Mouse (Mus musculus) neural tube, embryonic 14.5 days (tissue): ENCODE data around the gene Olfr695. TPM values are rescaled to one million over a fixed set of nuclear protein-coding genes. Genes with fewer than 3 reads are reported as not detected.
"Not testable (repeated sequence)": the region's sequence is repeated elsewhere in the genome, so short reads cannot be mapped to it uniquely, and the experiment has no call there.

Source experiments
- ATAC-seq: fragments of 200-750 bp; cut with Nextera tagmentation; 2 replicates; pipeline ENCODE4 v1.8.0; 2017; ENCODE audit warnings: low read depth, mild to moderate bottlenecking, moderate TSS enrichment, moderate library complexity
- H3K27ac ChIP-seq: fragments of 300-500 bp; sonication (generic); 2 replicates; pipeline ENCODE4 v1.5.1; 2014; ENCODE audit warnings: low read depth, mild to moderate bottlenecking, control low read depth, low read length, moderate library complexity, mixed read lengths
- H3K27me3 ChIP-seq: fragments of 300-500 bp; sonication (generic); 2 replicates; pipeline ENCODE4 v1.6.1; 2014; ENCODE audit warnings: low read length; ENCODE audit not compliant: control insufficient read depth, insufficient read depth
- H3K36me3 ChIP-seq: fragments of 300-500 bp; sonication (generic); 2 replicates; pipeline ENCODE4 v1.6.1; 2014; ENCODE audit warnings: low read length, mixed read lengths; ENCODE audit not compliant: control insufficient read depth, insufficient read depth
- H3K4me1 ChIP-seq: fragments of 300-500 bp; sonication (generic); 2 replicates; pipeline ENCODE4 v1.6.1; 2014; ENCODE audit warnings: low read length; ENCODE audit not compliant: control insufficient read depth, insufficient read depth
- H3K4me2 ChIP-seq: fragments of 300-500 bp; sonication (generic); 2 replicates; pipeline ENCODE4 v1.6.1; 2014; ENCODE audit warnings: mild to moderate bottlenecking, low read depth, low read length, control low read depth
- H3K4me3 ChIP-seq: fragments of 300-500 bp; sonication (generic); 2 replicates; pipeline ENCODE4 v1.5.1; 2014; ENCODE audit warnings: low read depth, low read length, control low read depth, mixed read lengths
- H3K9ac ChIP-seq: fragments of 300-500 bp; sonication (generic); replicated peaks from 2 replicates; pipeline ENCODE4 v1.6.1; 2014; ENCODE audit warnings: low read depth, mild to moderate bottlenecking, control low read depth, low read length, mixed read lengths
- H3K9me3 ChIP-seq: fragments of 300-500 bp; sonication (generic); 2 replicates; pipeline ENCODE4 v1.6.1; 2016; ENCODE audit warnings: low read length; ENCODE audit not compliant: control insufficient read depth
- WGBS: fragments of 180-500 bp; shearing (Covaris S2); extraction: QIAGEN DNeasy Blood & Tissue Kit; methylation state at CpG from one replicate; pipeline ENCODE4 v1.1.7; 2014; 5-methylcytosine and 5-hydroxymethylcytosine counted together
- polyA plus RNA-seq: library from polyadenylated mRNA; unstranded; fragments of >200 nt; fragmentation: Nextera tagmentation; extraction: Ambion mirVana; gene quantifications from 2 replicates; pipeline ENCODE4 v1.2.1, GENCODE M21; 2014

The Olfr695 gene
- polyA plus RNA-seq: not detected in 2 replicates

DNA sequence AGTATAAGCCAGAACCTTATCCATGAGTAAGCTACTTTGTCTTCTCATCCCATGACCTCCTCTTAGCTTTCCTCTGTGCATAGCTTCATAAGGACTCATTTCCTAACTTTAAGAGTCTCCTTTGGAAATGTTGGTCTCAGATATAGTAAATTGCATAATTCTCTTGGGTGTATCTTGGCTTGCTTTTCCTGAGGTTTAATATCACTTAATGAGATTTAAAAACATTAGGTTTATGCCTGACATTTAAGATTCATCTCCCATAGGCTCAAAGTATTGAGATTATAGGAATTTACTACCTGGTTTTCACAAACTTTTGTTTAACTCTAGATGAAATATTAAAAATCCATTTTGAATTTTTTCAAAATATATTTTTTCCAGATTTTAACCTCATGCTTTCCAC lies at the start of gene Olfr695:
Gene Olfr695, minus strand, starts transcription at position 101 of the 400 bp plus-strand sequence.
- Histone ChIP-seq H3K4me1 (no peaks in the 10 kb centered on the region), H3K4me3 (no peak within 1 kb of the TSS), H3K9me3 (no peaks in the 10 kb centered on the region), H3K27ac (no peak within 1 kb of the TSS), H3K4me2 (no peak within 1 kb of the TSS), H3K36me3 (no peaks in the 10 kb centered on the region), H3K9ac (no peak within 1 kb of the TSS), H3K27me3 (no peaks in the 10 kb centered on the region)
- no peak for ATAC-seq

DNA sequence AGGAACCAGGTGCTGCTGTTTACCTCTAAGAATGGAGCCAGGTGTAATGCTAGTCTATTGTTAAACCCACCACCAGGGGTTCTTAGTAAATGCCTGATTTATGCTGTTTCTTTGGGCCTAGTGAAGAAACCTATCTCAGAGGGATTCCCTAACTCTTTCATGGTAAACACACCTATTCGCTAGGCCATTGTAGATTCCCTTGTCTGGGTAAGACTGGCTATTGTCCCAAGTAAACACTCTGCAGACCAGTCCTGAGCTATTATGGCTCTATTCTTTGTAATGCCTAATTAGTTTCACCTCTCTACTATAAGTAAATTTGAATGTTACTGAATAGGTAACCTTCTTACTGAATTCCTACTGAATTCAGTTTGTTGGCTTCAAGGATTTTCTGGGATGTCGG lies 44.8 kb upstream of the Olfr695 start:
- WGBS: 90% methylated on average over 2 of the region's 2 CpGs
- H3K27ac ChIP-seq, H3K9ac ChIP-seq, H3K4me1 ChIP-seq, H3K36me3 ChIP-seq, H3K4me2 ChIP-seq, H3K27me3 ChIP-seq, H3K4me3 ChIP-seq, H3K9me3 ChIP-seq, ATAC-seq: not testable (repeated sequence)

DNA sequence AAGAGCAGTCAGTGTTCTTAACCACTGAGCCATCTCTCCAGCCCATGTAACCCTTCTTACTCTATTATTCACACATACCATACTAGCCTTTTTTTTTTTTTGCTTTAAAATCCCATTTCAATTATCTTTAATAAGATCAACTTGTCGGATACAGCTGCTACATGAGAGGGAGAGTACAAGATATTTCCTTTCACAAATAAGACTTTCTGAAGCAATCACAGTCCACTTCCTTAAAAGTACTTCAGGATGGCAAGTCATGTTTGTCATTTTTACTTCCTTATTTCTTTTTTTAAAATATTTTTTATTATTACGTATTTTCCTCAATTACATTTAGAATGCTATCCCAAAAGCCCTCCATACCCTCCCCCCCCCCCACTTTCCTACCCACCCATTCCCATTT lies 42.6 kb upstream of the Olfr695 start:
- Histone ChIP-seq H3K36me3 (no peaks in the 10 kb centered on the region), H3K4me3 (no peak overlapping the region), H3K27me3 (no peaks in the 10 kb centered on the region), H3K9me3 (no peaks in the 10 kb centered on the region), H3K27ac (no peak overlapping the region), H3K4me2 (no peak overlapping the region), H3K9ac (no peak overlapping the region), H3K4me1 (no peaks in the 10 kb centered on the region)
- no peak for ATAC-seq
- WGBS: 90% methylated on average over 2 of the region's 2 CpGs

DNA sequence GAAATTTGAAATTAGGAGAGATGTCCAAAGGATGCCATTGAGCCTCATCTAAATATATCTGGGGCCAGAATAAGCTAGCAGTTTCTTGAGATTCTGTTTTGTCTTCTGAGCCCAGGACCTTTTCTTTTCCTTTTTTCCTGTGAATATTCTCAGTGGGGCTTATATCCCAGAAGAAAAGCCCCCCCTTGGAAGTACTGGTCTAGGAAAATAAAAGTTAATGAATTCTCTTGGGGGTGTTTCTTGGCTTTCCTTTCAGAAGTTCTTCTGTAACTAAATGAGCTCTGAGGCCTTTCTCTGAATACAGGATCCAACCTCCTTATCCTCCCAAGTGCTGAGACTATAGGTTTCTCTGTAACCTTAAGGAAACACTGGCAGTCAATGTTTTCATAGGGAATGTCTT lies 39.1 kb upstream of the Olfr695 start, which contains the start of gene Olfr698:
Gene Olfr698, minus strand, starts transcription at position 101 of the 400 bp plus-strand sequence.
- H3K4me1 ChIP-seq: no peaks in the 10 kb centered on the region

DNA sequence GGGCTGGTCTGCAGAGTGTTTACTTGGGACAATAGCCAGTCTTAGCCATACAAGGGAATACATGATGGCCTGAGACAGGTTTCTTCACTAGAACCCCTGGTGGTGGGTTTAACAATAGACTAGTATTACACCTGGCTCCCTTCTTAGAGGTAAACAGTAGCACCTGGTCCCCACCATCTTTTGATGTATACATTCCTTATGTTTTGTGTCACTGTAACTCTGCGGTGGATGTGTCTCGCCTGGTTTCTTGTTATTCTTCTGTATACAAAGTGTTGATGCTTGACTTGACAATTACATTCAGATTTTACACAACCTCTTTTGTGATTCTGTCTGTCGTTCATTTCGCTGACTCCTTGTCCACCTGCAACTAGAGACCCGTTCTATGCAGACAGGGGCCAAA lies 29.6 kb upstream of the Olfr695 start:
- no peaks in the 10 kb centered on the region for H3K27me3 ChIP-seq
- no peak overlapping the region for H3K4me2 ChIP-seq
- 94% methylated on average over 5 of the region's 5 CpGs for WGBS
- H3K4me1 ChIP-seq: no peaks in the 10 kb centered on the region
- no peaks in the 10 kb centered on the region for H3K9me3 ChIP-seq
- no peak for ATAC-seq
- no peak overlapping the region for H3K4me3 ChIP-seq
- H3K9ac ChIP-seq: no peak overlapping the region
- no peaks in the 10 kb centered on the region for H3K36me3 ChIP-seq
- no peak overlapping the region for H3K27ac ChIP-seq

More for the DNA sequence above, 39.1 kb upstream of the Olfr695 start, which contains the start of gene Olfr698:
- no peaks in the 10 kb centered on the region for H3K27me3 ChIP-seq
- no peak within 1 kb of the TSS for H3K4me3 ChIP-seq
- H3K9me3 ChIP-seq: no peaks in the 10 kb centered on the region
- no peak within 1 kb of the TSS for H3K27ac ChIP-seq
- H3K9ac ChIP-seq: no peak within 1 kb of the TSS
- H3K4me2 ChIP-seq: no peak within 1 kb of the TSS
- no peaks in the 10 kb centered on the region for H3K36me3 ChIP-seq
- no peak for ATAC-seq

DNA sequence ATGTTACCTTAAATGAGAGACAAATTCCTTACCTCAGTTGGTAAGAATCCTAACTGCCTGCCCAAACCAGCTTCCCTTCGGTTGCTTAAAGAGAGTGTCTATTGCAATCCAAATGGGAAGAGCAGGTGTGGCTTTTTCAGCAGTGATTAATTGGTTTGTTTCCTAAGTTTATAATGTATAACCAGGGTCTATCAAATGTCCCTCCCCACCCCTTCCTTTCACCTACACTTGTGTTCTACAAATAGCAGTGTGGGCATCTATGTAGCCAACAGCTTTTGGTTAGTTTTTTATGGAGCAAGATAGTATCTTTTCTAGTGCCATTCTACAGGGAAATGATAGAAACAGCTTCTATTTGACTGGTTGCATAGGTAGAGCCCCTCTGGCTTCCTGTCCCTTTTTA lies 26.1 kb upstream of the Olfr695 start, which contains the start of gene Olfr697:
Gene Olfr697, minus strand, starts transcription at position 101 of the 400 bp plus-strand sequence.
- no peak within 1 kb of the TSS for H3K4me3 ChIP-seq
- no peaks in the 10 kb centered on the region for H3K4me1 ChIP-seq
- no peaks in the 10 kb centered on the region for H3K36me3 ChIP-seq
- no peak within 1 kb of the TSS for H3K4me2 ChIP-seq
- no peaks in the 10 kb centered on the region for H3K9me3 ChIP-seq
- no peak within 1 kb of the TSS for H3K27ac ChIP-seq
- 89% methylated on average over 1 of the region's 1 CpGs for WGBS
- ATAC-seq: no peak
- no peaks in the 10 kb centered on the region for H3K27me3 ChIP-seq
- H3K9ac ChIP-seq: no peak within 1 kb of the TSS

DNA sequence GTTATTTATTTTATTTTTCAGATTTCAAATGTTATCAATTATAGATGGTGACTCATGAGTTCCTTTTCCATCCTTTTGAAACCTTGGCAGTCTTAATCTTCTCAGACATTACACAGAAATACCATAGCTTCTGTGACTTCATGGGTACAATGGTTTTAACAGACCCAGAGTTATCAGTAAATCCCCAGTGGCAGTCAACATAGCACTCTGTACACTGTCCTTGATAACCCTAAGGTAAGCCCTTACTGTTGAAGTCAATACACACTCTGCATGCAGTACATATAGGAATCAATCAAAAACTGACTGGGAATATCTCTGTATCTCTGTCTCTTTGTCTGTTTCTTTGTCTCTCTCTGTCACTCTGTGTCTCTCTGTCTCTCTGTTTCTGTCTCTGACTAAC lies 20.8 kb upstream of the Olfr695 start:
- H3K4me1 ChIP-seq: no peaks in the 10 kb centered on the region
- no peak overlapping the region for H3K4me2 ChIP-seq
- H3K9ac ChIP-seq: no peak overlapping the region
- H3K27ac ChIP-seq: no peak overlapping the region
- no peak overlapping the region for H3K4me3 ChIP-seq
- H3K36me3 ChIP-seq: no peaks in the 10 kb centered on the region
- H3K27me3 ChIP-seq: no peaks in the 10 kb centered on the region
- ATAC-seq: no peak
- H3K9me3 ChIP-seq: no peaks in the 10 kb centered on the region

DNA sequence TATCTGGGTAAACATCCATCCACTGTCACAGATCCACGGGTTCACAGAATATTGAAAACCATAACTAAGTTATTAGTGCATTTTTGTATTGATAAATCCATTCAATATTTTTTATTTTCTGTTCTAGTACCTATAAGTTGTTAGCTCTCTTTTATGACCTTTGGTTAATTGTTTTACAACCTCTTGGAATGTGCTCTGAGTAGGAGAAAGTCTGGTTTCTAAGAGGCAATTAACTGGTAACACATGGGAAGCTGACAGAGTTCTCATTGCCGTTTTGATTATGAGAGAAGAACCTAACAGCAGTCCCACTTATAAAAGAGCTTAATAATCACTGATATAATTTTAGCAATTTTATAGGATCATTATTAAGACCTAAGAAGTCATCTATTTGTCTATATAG lies 17.5 kb upstream of the Olfr695 start:
- no peak overlapping the region for H3K27ac ChIP-seq
- no peaks in the 10 kb centered on the region for H3K36me3 ChIP-seq
- WGBS: 41% methylated on average over 2 of the region's 2 CpGs
- ATAC-seq: no peak
- no peaks in the 10 kb centered on the region for H3K27me3 ChIP-seq
- no peak overlapping the region for H3K4me3 ChIP-seq
- no peak overlapping the region for H3K9ac ChIP-seq
- H3K4me2 ChIP-seq: no peak overlapping the region
- H3K4me1 ChIP-seq: no peaks in the 10 kb centered on the region
- no peaks in the 10 kb centered on the region for H3K9me3 ChIP-seq

DNA sequence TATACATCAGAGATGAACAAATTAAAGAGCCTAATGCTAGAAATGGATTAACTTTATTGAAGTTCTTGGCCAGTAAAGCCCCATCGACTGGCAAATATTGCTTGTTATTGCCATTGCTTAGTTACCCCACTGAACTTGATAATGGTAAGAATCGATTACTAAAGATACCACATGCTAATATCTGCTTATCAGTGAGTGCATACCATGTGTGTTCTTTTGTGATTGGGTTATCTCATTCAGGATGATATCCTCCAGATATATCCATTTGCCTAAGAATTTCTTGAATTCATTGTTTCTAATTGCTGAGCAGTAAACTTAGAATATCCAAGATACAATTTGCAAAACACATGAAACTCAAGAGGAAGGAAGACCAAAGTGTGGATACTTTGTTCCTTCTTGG lies 9.5 kb upstream of the Olfr695 start:
- WGBS: 89% methylated on average over 2 of the region's 2 CpGs

DNA sequence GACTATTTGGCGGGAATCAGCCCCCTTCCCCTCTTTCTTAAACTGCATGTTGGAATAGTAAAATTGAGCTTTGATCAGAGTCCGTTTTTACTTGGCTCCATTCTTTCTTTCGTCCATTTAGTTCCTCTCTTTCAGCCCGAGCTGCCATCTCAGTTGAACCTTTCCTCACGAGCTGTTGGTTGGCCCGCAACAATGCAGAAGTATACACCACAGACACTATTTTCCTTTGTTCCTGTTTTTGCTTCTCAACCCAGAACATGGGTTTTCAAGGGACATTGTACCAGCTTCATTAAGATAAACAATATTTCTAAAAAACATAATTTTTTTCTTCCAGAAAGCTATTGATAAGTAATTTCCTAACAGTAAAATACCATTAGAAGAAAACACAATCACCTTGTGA lies 4.7 kb downstream of the Olfr695 start:
- Histone ChIP-seq H3K9ac (no peak overlapping the region), H3K27me3 (no peaks in the 10 kb centered on the region), H3K9me3 (no peaks in the 10 kb centered on the region), H3K36me3 (no peaks in the 10 kb centered on the region), H3K27ac (no peak overlapping the region), H3K4me1 (no peaks in the 10 kb centered on the region), H3K4me2 (no peak overlapping the region), H3K4me3 (no peak overlapping the region)
- 91% methylated on average over 6 of the region's 6 CpGs for WGBS
- ATAC-seq: no peak

More for the DNA sequence above, 9.5 kb upstream of the Olfr695 start:
- H3K4me2 ChIP-seq, H3K27me3 ChIP-seq, H3K9ac ChIP-seq, H3K36me3 ChIP-seq, H3K27ac ChIP-seq, ATAC-seq, H3K4me1 ChIP-seq, H3K9me3 ChIP-seq, H3K4me3 ChIP-seq: not testable (repeated sequence)
